In the genomic region with DNA sequence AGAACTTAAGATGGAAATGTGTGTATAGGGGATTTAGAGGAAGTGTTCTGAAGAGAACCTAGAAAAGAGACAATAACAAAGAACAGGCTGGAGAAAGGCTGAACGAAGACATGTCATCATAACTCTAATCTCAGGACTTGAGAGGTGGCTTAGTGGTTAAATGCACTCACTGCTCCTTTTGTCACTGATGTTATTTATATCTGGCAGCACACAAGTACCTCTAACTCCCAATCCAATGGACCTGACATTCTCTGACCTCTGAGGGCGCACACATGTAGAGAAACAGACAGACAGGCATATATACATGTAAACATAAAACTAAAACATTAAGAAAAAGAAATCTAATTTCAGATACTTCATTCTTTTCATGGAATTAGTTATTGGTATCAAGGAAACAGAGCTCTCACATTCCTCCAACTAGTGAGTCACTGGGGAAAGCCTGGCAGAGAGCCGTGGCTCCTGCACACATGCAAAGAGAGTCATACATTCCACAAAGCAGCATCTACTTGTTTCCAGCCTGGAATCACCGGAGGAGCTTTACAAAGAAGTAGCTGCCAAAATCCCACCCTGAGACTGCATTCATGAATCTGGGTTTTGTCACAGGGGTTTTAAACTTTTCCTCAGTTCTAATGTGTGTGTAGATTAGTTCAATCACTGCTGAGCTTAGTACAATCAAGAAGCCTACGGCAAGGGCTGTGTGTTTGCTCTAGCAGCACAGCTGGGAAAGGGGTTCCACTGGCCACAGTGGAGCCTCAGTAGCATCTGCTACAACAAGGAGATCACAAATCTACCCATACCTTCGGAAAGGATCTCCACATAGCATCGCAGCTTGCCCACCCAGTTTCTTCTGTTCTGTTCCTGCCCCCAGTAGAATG, we compare ENCODE assay signal across 9 mouse cellular contexts.
DNase-seq lines count a peak whose midpoint lies in the region; ATAC-seq and TF ChIP-seq lines count a peak whose summit lies in the region.
"Had no signal": no experiment of that assay in that cellular context is flagged by ENCODE, and none has a peak within 500 bp of the region (broad histone marks: within the 10 kb centered on the region; RNA-seq: fewer than 3 reads in every experiment).

No protein-coding gene starts in this region.

- no peaks in the 10 kb centered on the region for H3K36me3 ChIP-seq in intestine, embryonic 14.5 days (ENCODE audit: control insufficient read depth, insufficient read depth, low read length)
- no peaks in the 10 kb centered on the region for H3K36me3 ChIP-seq in intestine, postnatal 0 days (ENCODE audit: control insufficient read depth, insufficient read depth)
- H3K36me3 ChIP-seq in heart, postnatal 0 days (replicated peaks; ENCODE audit: control insufficient read depth, insufficient read depth, low read length), result no peaks in the 10 kb centered on the region
- no peaks in the 10 kb centered on the region for H3K36me3 ChIP-seq in limb, embryonic 15.5 days
- no peaks in the 10 kb centered on the region for H3K36me3 ChIP-seq in forebrain, embryonic 16.5 days (ENCODE audit: control insufficient read depth, insufficient read depth)
- H3K36me3 ChIP-seq: liver, embryonic 15.5 days had no signal

- H3K9ac ChIP-seq in intestine, embryonic 14.5 days (ENCODE audit: low read length), result no peak overlapping the region
- no peak overlapping the region for H3K9ac ChIP-seq in intestine, postnatal 0 days (ENCODE audit: low read depth, low read length)
- H3K9ac ChIP-seq in heart, postnatal 0 days (replicated peaks; ENCODE audit: low read depth, low read length), result no peak overlapping the region
- no peak overlapping the region for H3K9ac ChIP-seq in limb, embryonic 15.5 days
- H3K9ac ChIP-seq in forebrain, embryonic 16.5 days (replicated peaks; ENCODE audit: low read depth, low read length), result no peak overlapping the region
- H3K9ac ChIP-seq: liver, embryonic 15.5 days had no signal

- no peak for TF ChIP-seq EP300 in heart, postnatal 0 days (IDR thresholded peaks at IDR 0.05; ENCODE audit: low read depth)

- H3K4me3 ChIP-seq in intestine, embryonic 14.5 days (ENCODE audit: low read depth, low read length), result no peak overlapping the region
- no peak overlapping the region for H3K4me3 ChIP-seq in intestine, postnatal 0 days (ENCODE audit: low read depth, low read length)
- no peak overlapping the region for H3K4me3 ChIP-seq in heart, postnatal 0 days (ENCODE audit: low read depth, low read length)
- no peak overlapping the region for H3K4me3 ChIP-seq in limb, embryonic 15.5 days
- no peak overlapping the region for H3K4me3 ChIP-seq in forebrain, embryonic 16.5 days (replicated peaks; ENCODE audit: low read length)
- H3K4me3 ChIP-seq: liver, embryonic 15.5 days had no signal

- ATAC-seq in intestine, embryonic 14.5 days (replicated peaks; ENCODE audit: low FRiP score, low TSS enrichment, low read depth), result peak; percentile 36; the same call in 1 of the 2 replicates
- no peak for ATAC-seq in intestine, postnatal 0 days
- ATAC-seq in heart, postnatal 0 days (ENCODE audit: insufficient read depth, low read depth), result peak; percentile 93
- ATAC-seq in limb, embryonic 15.5 days (ENCODE audit: insufficient number of reproducible peaks, low FRiP score, low TSS enrichment, low read depth), result peak; percentile 55; the same call in 1 of the 2 replicates
- ATAC-seq in forebrain, embryonic 16.5 days, result no peak
- ATAC-seq in activated CD4-positive, CD25-positive, alpha-beta regulatory T cell, adult 4 months, result no peak

- H3K9me3 ChIP-seq in intestine, embryonic 14.5 days (ENCODE audit: control insufficient read depth, low read length), result no peaks in the 10 kb centered on the region
- H3K9me3 ChIP-seq in intestine, postnatal 0 days (ENCODE audit: control insufficient read depth), result no peaks in the 10 kb centered on the region
- no peaks in the 10 kb centered on the region for H3K9me3 ChIP-seq in heart, postnatal 0 days (replicated peaks; ENCODE audit: control insufficient read depth, low read length)
- no peaks in the 10 kb centered on the region for H3K9me3 ChIP-seq in limb, embryonic 15.5 days
- no peaks in the 10 kb centered on the region for H3K9me3 ChIP-seq in forebrain, embryonic 16.5 days (ENCODE audit: control insufficient read depth, low read length)
- H3K9me3 ChIP-seq: liver, embryonic 15.5 days had no signal

- no peaks in the 10 kb centered on the region; the same call in 1 of the 2 replicates for H3K4me1 ChIP-seq in intestine, embryonic 14.5 days (replicated peaks; ENCODE audit: control insufficient read depth, insufficient read depth, low read length)
- no peaks in the 10 kb centered on the region for H3K4me1 ChIP-seq in intestine, postnatal 0 days (replicated peaks; ENCODE audit: control insufficient read depth, insufficient read depth, low read length)
- peaks cover 41% of the 10 kb centered on the region for H3K4me1 ChIP-seq in heart, postnatal 0 days (ENCODE audit: control insufficient read depth, insufficient read depth)
- H3K4me1 ChIP-seq in limb, embryonic 15.5 days, result peaks cover 5% of the 10 kb centered on the region; the same call in 1 of the 2 replicates
- H3K4me1 ChIP-seq in forebrain, embryonic 16.5 days (replicated peaks; ENCODE audit: control insufficient read depth, insufficient read depth, low read length), result no peaks in the 10 kb centered on the region
- H3K4me1 ChIP-seq: liver, embryonic 15.5 days had no signal

- H3K27ac ChIP-seq in intestine, embryonic 14.5 days (ENCODE audit: low read depth), result no peak overlapping the region
- H3K27ac ChIP-seq in intestine, postnatal 0 days (ENCODE audit: low read depth, low read length), result no peak overlapping the region
- H3K27ac ChIP-seq in heart, postnatal 0 days (ENCODE audit: low read depth), result peak overlapping the region; percentile 85
- peak overlapping the region; percentile 68 for H3K27ac ChIP-seq in limb, embryonic 15.5 days
- no peak overlapping the region for H3K27ac ChIP-seq in forebrain, embryonic 16.5 days (ENCODE audit: low read length)
- H3K27ac ChIP-seq: liver, embryonic 15.5 days had no signal

- no peaks in the 10 kb centered on the region for H3K27me3 ChIP-seq in intestine, embryonic 14.5 days (replicated peaks; ENCODE audit: control insufficient read depth, insufficient read depth, low read length)
- no peaks in the 10 kb centered on the region for H3K27me3 ChIP-seq in intestine, postnatal 0 days (replicated peaks; ENCODE audit: control insufficient read depth, insufficient read depth, low read length)
- H3K27me3 ChIP-seq in heart, postnatal 0 days (ENCODE audit: control insufficient read depth, insufficient read depth, low read length), result no peaks in the 10 kb centered on the region
- H3K27me3 ChIP-seq in limb, embryonic 15.5 days, result no peaks in the 10 kb centered on the region
- H3K27me3 ChIP-seq in forebrain, embryonic 16.5 days (replicated peaks; ENCODE audit: control insufficient read depth, insufficient read depth, low read length), result no peaks in the 10 kb centered on the region
- H3K27me3 ChIP-seq: liver, embryonic 15.5 days had no signal

- H3K4me2 ChIP-seq in intestine, embryonic 14.5 days (ENCODE audit: low read length), result no peak overlapping the region
- H3K4me2 ChIP-seq in intestine, postnatal 0 days (replicated peaks; ENCODE audit: low read depth), result no peak overlapping the region
- H3K4me2 ChIP-seq in heart, postnatal 0 days (ENCODE audit: low read depth, low read length), result no peak overlapping the region; the same call in 1 of the 2 replicates
- H3K4me2 ChIP-seq in limb, embryonic 15.5 days, result no peak overlapping the region
- H3K4me2 ChIP-seq in forebrain, embryonic 16.5 days (ENCODE audit: low read length), result no peak overlapping the region
- H3K4me2 ChIP-seq: liver, embryonic 15.5 days had no signal

- no peak for TF ChIP-seq CTCF in intestine, postnatal 0 days (IDR thresholded peaks at IDR 0.05; ENCODE audit: low read depth)
- no peak for TF ChIP-seq CTCF in heart, postnatal 0 days (IDR thresholded peaks at IDR 0.05; ENCODE audit: low read depth)

- WGBS in intestine, embryonic 14.5 days, result 41% methylated on average over 7 of the region's 7 CpGs
- WGBS in intestine, postnatal 0 days, result 57% methylated on average over 7 of the region's 7 CpGs
- 15% methylated on average over 7 of the region's 7 CpGs for WGBS in heart, postnatal 0 days
- 54% methylated on average over 7 of the region's 7 CpGs for WGBS in limb, embryonic 15.5 days
- 70% methylated on average over 7 of the region's 7 CpGs for WGBS in forebrain, embryonic 16.5 days

- no peak for DNase-seq in intestine, embryonic 14.5 days (ENCODE audit: low spot score)
- DNase-seq in adrenal gland, postnatal 14 days, result peak; percentile 59
- DNase-seq in heart, postnatal 0 days (ENCODE audit: low spot score), result peak; percentile 92
- DNase-seq in thymus, postnatal 0 days (ENCODE audit: low spot score), result no peak

Comparison
In these comparisons a context has a peak if more than half of its experiments do, and no peak if none do; other contexts are left out.
1. ATAC-seq: peak in intestine, embryonic 14.5 days (single experiment), heart, postnatal 0 days (single experiment) and limb, embryonic 15.5 days (single experiment); none in intestine, postnatal 0 days (single experiment), forebrain, embryonic 16.5 days (single experiment) and activated CD4-positive, CD25-positive, alpha-beta regulatory T cell, adult 4 months (single experiment).
2. DNase-seq: peak in adrenal gland, postnatal 14 days (single experiment) and heart, postnatal 0 days (single experiment); none in intestine, embryonic 14.5 days (single experiment) and thymus, postnatal 0 days (single experiment).
3. H3K27ac ChIP-seq: peak in heart, postnatal 0 days (single experiment) and limb, embryonic 15.5 days (single experiment); none in intestine, embryonic 14.5 days (single experiment), intestine, postnatal 0 days (single experiment) and forebrain, embryonic 16.5 days (single experiment).